Mouse (Mus musculus) MN1 (cell line): ENCODE data around the gene Bcl11a.

Experiments
- DNase-seq: peaks from one replicate; pipeline ENCODE4 v3.0.0-alpha.2; 2016; ENCODE audit warnings: low spot score

The Bcl11a gene

DNA sequence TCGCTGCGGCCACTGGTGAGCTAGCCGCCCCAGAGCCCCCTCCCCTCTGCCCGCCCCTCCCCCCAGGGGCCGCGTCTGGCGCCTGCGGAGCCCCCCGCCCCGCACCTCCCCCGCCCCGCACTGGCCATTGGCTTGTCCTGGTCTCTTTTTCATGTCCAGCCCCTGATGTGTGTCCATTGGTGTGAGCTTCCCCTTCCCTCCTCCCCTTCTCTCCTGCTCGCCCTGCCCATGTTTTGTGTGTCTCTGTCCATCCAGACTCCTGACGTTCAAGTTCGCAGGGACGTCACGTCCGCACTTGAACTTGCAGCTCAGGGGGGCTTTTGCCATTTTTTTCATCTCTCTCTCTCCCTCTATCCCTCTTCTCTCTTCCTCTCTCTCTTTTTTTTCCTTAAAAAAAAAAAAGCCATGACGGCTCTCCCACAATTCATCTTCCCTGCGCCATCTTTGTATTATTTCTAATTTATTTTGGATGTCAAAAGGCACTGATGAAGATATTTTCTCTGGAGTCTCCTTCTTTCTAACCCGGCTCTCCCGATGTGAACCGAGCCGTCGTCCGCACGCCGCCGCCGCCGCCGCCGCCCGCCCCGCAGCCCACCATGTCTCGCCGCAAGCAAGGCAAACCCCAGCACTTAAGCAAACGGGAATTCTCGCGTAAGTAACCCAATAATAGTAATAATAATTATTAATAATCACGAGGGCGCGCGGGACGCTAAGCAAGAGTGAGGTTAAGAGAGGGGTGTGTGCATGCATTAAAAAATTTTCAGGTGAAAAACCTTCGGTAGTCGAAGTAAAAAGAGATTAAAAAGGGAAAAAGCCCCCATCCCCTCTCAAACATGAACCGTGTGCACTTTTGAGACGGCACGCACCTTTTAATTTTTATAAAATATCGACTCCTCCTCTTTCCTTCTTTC lies at the start of gene Bcl11a:
Gene Bcl11a, plus strand, starts transcription at position 262 of the 911 bp plus-strand sequence.
- DNase-seq, result no peak

- DNase-seq, result no peak
These were observed 33.8 kb upstream of the Bcl11a start for GRCm38 (mm10) chr11:24044025-24044424.

GRCm38 (mm10) chr11:24049226-24050031 lies 28.4 kb upstream of the Bcl11a start:
- DNase-seq, result peak; percentile 35

- no peak for DNase-seq
These were observed 27.7 kb upstream of the Bcl11a start for GRCm38 (mm10) chr11:24050032-24050757.

- DNase-seq, result no peak
These were observed 25.0 kb upstream of the Bcl11a start for GRCm38 (mm10) chr11:24052882-24053281.

DNA sequence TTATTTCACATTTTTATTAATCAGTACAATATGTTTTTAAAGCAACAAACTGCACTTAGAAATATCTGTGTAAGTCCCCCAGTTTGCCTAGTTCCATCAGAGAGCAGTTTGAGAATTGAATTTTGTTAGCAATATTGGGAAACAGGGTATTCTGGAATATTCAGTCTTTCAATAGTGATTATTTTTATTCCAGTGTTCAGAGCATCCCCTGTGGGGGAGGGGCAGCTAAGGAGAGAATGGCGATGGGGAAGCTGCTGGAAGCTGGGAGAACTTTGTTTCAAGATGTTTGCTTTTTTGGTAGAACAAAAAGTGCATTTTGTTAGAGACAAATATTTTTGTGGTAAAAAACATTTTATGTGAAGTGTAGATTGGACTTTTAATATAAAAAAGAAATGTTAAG lies 18.7 kb upstream of the Bcl11a start:
- DNase-seq, result no peak

DNA sequence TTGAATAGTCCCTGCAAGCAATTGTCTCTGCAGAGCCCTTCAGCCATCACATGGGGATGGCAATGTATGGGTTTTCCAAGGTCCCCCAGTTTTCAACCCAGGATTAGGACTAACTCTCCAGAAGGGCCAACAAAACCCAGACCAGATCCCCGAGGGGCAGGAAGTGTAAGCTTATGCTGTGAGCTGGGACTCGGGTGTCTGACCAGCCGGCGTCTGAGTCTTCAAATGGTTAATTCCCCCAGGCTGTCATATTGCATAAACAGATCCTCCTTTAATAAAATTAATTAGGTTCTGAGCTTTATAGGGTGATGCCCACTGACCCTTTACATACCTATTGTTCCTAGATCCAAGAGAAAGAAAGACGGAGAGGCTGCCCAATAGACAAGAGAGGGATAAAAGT lies 17.4 kb upstream of the Bcl11a start:
- no peak for DNase-seq

GRCm38 (mm10) chr11:24061819-24062218 lies 16.0 kb upstream of the Bcl11a start:
- no peak for DNase-seq

DNA sequence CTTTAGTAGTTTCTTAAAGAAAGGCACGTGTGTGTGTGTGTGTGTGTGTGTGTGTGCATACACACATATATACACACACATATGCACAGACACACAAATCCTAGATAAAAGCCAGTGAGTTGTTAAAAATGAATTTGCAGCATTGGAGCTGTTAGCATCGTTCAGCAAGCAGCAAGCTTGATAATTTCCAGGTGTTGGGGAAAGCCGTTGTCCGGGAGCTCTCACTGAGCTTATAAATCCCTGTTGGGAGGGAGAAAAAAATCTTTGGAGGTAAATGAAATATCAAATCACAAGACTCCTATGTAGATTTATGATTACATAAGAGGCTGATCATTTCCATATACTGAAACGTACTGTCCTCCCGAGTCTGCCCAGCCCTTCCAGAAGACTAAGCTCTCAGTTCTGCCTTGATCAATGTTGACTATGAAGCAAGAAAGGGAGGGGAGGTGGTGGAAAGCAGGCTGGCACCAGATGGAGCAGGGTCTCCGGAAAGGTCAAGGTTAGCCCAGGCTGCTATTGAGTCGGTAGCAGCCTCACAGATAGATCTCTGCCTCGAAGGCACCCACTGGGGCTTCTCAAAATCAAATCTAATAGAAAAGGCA lies 15.3 kb upstream of the Bcl11a start:
- no peak for DNase-seq

DNA sequence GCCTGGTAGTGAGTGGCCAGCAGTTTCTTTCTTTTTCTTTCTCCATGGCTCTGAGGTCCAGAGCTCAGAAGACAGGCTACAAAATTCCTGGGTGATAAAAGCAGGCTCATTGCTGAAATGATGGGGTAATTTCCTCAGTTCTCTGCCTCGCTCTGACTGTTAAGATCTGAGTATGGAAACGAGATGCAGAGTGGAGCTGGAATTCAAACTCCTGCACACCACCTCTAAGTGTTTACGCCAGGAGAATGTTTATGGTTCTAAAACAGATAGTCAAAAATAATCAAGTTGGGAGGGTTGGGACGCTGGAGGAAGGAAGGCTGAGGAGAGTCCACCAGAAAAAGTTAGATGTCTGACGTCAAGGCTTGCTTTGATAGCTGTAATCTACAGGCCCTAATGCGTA lies 13.6 kb upstream of the Bcl11a start:
- DNase-seq, result no peak

DNA sequence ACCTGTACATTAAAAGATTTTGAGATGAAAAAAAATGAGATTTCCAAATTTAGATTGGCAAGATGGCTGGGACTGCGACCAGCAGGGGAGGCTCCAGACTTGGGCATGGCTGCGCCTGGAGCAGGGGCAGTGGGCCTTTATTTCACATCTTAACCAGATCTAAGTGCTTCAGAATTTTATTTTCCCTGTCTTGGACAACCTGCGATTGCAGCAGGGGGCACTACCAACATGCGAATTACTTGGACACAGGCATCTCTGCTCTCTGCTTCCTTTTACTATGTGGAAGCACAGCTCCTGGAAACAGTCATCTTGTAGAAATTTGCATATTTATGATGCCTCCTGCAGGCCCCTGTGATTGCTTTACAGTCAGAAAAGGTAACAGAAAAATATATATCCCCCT lies 12.5 kb upstream of the Bcl11a start:
- DNase-seq, result no peak

- no peak for DNase-seq
These were observed 3.8 kb upstream of the Bcl11a start for GRCm38 (mm10) chr11:24074021-24074591.

GRCm38 (mm10) chr11:24074634-24075104 lies 3.2 kb upstream of the Bcl11a start, which contains the start of gene A830031A19Rik:
TSS of gene A830031A19Rik (minus strand) at chr11:24075054.
- no peak for DNase-seq

DNA sequence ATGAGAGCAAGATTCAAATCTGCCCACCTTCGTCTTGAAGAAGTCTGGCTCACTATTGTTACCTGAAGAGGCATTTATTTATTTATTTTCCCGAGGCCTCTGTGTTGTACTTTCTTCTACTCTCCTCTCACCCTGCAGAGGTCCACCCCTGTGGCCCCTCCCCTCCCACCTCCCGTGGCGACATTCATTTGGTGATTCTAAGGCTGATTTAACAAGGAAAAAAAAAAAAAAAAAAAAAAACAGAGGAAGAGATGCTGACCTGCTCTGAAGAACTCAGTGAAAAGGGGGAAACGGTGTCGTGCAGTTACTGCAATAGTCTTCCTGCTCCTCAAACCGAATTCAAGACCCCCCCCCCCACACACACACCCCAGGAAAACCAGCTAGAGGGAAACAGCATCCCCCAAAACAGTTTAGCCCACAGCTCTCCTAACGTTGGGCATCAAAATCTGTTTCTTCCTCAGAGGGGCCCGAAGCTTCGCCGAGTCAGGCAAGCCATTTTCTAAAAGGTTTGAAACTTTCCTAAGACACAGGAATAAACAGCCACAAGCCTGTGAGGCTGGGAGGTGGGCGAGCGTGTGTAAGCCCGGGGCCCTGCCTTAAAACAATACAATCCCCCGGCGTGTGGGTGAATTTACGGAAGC lies 2.2 kb upstream of the Bcl11a start:
- no peak for DNase-seq

- DNase-seq, result no peak
These were observed 1.7 kb upstream of the Bcl11a start for GRCm38 (mm10) chr11:24076127-24076650.

DNA sequence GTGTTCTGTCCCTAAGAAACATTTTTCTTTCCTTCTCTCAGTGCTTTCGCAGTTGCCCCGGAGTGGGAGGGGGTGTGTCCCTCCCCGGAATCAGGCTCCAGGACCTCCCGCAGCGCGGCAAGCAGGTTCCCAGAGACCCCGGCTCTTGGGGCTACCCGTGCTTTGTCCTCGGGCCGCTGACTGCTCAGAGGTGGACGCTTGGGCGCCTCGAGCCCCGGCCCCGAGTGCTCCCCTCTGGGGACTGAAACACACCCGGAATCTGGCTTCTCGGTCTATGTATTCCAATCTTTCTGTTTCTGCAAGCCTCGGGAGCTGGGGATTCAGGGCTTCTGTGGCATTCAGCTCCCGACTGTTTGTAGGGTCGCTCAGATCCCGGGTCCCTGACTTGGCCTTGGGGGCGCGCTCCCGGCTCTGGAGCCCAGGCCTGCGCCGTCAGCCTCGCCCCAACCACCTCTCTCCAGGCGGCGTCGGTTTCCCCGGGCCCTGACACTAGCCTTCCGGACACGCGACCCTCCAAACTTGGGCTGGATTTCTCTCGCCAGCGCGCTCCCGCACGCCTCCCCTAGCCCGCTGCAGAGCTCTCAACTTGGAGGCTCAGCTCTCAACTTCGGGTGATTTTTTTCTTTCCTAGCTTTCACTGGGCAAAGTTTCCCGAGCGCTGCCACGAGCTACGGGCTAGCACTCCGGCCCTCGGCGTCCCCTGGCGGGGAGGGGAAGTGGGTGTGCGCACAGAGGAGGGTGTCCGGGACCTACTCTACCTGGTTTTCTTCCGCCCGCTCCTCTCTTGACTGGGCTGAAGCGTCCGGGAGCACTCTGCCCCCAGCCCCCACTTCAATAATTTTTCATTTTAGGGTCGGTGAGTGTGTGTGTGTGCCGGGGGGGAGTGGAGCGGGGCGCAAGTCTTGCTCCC lies 780 bp upstream of the Bcl11a start:
- DNase-seq, result no peak

- DNase-seq, result no peak
These were observed 955 bp downstream of the Bcl11a start for GRCm38 (mm10) chr11:24078706-24079316.

DNA sequence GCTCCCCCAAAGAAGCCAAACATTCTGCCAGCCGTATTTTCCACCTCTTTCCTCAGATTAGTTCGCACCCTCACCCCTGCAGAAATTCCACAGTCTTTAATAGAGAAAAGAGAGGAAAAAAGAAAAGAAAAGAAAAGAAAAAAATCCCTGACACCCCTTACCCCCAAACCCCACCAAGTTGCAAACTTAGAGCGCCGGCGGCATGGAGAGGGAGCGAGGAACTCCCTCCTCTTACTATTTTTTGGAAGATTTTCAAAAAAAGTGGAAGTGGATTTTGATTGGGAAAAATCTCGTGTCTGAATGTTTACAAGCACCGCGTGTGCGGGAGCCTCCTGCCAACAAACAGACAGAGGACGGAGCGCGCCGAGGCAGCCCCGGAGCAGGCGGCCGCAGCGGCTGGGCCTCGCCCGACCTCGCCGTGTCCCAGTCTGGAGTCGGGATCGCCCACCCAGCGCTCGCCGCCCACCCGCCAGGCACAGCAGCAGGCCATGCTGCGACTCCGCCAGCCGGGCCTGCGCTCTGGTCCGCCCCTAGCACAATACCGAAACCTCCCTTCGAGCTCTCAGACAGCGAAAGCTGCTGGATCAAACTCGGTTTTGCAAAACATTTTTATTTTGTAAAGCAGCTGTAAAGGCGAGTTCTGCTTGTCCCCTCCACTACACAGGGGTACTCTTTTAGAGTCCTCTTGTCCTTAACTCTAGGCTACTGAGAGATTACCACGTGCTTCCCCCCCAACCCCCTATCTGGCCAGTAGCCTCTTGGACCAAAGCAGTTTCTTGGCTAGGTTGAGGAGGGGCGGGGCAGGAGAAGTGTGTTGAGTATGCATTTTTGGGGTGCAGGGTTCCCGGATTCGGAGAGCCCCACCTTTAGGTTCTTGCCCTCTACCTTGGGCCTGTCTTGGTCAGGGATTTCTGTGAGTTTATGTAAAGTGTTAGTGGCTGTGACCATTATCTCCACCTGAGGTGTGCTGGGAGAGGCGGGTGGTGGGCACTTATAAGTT lies 1.8 kb downstream of the Bcl11a start:
- no peak for DNase-seq
